Mouse (Mus musculus): ENCODE results near the gene Tbc1d8.

DNA sequence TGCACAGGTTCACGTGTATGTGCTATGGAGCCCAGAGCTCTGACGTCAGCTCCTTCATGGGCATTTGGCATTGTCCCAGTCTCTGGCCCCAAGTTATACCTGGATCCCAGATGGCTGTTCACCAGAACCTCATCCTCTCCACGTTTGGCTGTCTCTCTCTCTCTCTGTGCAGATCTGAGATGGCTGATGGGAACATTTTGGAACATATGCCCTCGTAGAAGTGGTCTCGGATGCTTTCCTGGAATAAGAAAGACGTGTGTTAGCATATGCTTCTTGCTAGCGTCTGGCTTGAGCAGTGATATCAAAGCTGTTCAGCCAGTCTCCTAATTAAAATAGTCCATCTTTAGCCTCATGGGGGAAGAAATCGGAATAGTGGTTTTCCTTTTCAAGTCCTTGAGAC is 141.8 kb downstream of the Tbc1d8 start:
- TF ChIP-seq EP300 (optimal IDR thresholded peaks at IDR 0.05) (no peak), CTCF (IDR thresholded peaks at IDR 0.05; ENCODE audit: low read depth) (no peak)
